Mouse (Mus musculus): ENCODE results near the gene Dnm2.
"Not testable (repeated sequence)": the region's sequence is repeated elsewhere in the genome, so short reads cannot be mapped to it uniquely, and the experiment has no call there.

Gene Dnm2

GRCm38 (mm10) chr9:21505767-21506166, 81.1 kb downstream of the Dnm2 start:
- no peak for DNase-seq (ENCODE audit: low spot score in 2 of 2)

DNA sequence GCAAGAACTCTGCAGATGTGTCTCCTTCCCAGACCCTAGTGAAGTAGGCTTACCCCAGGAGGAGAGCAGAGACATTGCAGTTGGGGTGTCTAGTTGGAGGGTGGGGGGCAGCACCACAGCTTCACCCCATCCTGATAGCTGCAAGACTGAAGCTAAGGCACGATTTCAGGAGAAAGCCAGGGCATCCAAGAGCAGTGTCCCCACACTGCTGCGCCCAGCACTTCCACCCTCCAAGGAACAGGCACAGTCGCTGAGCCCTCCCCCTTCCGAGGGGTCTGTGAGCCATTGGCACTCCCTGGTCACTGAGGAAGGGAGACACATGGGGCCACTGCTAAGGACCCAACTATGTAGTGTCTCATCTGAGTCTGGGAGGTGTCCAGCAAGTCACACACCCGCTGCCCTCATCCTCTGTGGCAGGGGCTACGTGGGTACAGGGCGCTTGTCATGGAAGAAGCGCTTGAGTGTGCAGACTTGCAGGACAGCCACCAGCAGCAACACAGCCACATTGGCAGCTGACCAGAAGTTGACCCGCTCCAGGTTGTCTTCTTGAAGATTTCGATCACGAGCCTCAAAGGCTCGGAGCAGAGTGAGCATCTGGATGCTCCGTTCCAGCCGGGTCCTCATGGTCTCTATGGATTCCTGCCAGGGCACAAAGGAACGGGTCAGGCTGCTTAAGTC, 83.2 kb downstream of the Dnm2 start:
- DNase-seq (ENCODE audit: low spot score in 2 of 2): no peak

DNA sequence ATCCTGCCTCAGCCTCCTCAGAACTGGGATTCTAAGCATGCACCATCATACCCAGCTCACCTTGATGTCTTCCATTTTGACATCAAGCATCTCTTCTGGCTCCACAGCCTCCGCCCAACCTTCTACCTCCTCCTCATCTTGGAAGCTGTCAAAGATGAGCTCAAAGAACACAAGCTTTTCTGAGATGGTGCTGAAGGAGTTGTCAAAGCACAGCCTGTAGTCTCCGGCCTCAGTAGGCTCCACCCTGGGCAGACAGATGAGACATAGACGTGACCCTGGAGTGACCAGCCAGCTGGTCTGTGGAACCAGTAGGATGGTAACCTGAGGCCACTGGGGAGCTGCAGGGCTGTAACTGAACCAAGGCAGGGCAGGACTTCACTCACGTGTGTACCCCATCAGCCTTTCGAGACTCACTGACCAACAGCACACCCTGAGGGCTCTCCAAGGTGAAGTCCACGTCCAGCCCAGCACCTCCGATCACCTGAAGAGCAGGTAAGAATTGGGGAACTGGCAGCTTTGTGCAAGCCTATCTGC, 84.2 kb downstream of the Dnm2 start:
- DNase-seq (ENCODE audit: low spot score in 2 of 2): no peak

DNA sequence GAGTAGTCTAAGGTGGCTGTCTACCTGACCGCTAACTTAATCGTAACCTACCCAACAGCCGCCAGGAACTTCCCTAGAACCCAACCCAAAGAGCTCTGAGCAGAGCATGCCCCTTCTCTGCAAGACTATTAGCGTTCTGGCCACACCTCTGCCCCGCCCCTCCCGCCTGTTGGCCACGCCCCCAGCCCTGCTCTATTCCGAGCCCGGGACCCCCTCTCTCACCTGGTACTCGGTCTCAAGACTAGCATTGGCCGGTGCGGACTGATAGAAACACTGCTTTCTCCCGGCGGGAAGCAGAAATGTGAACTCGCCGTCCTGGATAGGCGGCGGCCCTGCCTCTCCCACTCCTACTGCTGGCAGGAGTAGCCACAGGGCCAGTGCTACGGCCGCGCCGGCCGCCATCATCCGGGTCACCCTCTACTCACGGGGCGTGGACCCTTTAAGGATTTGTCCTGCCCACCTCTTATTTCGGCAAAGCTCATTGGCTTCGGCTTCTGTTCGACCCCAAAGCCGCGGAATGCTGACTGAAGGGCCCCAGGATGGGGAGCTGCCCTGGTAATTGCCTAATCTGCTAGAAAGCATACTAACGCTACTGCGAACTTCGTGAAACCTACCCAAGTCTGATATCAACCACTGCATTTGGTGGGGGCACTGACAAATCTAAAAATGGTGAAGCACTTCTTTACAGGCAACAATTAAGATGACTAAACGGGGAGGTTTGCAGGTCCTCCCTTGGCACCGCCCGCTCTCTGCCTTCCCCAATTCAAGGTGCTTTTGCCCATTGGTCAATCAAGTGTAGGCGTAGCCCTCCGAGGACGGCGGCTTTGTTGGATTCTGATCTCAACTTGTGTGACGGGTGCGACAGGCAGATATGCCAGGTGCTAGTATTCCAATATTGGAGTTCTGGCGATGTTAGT, 85.3 kb downstream of the Dnm2 start, which contains the start of gene Tmed1:
Gene Tmed1 (minus strand): TSS at position 481 of the 917 bp plus-strand sequence.
- peak; percentile 86 to 89 for DNase-seq (ENCODE audit: low spot score in 2 of 2)

- no peak for DNase-seq (ENCODE audit: low spot score in 2 of 2)
Observed at GRCm38 (mm10) chr9:21510689-21511015, 85.9 kb downstream of the Dnm2 start.

- no peak for DNase-seq (ENCODE audit: low spot score in 2 of 2)
Observed at GRCm38 (mm10) chr9:21511052-21511451, 86.3 kb downstream of the Dnm2 start.

DNA sequence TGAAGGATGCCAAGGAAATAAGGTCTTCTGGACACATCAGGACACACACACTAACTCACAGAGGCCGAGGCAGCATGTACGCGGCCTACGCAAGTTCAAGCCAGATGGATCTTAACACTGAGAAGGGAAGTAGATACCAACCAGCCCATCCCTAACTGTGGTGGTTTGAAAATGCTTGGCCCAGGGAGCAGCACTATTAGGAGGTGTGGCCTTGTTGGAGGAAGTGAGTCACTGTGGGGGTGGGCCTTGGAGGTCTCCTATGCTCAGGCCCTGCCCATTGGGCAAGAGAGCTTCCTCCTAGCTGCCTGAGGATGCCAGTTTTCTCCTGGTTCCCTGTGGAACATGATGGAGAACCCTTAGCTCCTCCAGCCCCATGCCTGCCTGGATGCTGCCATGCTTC, 88.8 kb downstream of the Dnm2 start:
- DNase-seq (ENCODE audit: low spot score in 2 of 2): no peak

- DNase-seq (ENCODE audit: low spot score in 2 of 2): no peak
Observed at GRCm38 (mm10) chr9:21517947-21518495, 93.3 kb downstream of the Dnm2 start.

- DNase-seq (ENCODE audit: low spot score in 2 of 2): not testable (repeated sequence)
Observed at GRCm38 (mm10) chr9:21518690-21519089, 94.0 kb downstream of the Dnm2 start.

DNA sequence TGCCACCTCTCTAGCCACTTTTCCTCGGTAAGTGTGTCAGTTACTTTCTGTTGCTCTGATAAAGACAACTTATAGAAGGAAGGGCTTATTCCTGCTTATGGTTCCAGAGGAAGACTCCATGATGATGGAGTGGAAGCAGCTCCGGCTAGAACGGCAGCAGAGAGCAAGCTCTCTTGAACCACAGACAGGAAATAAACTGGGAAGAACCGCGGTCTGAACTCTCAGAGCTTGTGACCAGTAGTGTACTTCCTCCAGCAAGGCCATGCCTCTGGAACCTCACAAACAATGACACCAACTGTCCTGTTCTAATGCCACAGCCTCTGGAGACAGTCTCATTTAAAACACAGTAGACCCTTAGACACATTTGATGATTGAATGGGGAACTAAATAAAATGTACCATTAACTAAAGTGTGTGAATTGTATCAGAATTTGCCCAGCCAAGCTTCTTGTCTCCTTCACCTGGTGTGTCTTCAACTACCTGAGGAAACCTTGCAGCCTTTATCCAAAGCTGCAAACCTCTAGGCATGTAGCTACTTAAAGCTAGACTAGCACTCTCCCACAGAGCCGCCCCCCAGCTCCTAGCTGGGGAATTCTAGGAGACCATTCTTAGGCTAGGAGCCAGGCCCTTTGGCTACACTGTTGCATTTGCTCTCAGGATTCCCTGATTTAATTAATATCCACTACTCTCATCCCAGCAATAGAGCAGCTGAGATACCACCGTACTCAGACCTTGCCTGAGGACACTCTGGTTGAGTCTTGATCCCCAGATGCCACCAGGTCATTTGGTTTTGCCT, 100.6 kb downstream of the Dnm2 start:
- no peak for DNase-seq (ENCODE audit: low spot score in 2 of 2)

DNA sequence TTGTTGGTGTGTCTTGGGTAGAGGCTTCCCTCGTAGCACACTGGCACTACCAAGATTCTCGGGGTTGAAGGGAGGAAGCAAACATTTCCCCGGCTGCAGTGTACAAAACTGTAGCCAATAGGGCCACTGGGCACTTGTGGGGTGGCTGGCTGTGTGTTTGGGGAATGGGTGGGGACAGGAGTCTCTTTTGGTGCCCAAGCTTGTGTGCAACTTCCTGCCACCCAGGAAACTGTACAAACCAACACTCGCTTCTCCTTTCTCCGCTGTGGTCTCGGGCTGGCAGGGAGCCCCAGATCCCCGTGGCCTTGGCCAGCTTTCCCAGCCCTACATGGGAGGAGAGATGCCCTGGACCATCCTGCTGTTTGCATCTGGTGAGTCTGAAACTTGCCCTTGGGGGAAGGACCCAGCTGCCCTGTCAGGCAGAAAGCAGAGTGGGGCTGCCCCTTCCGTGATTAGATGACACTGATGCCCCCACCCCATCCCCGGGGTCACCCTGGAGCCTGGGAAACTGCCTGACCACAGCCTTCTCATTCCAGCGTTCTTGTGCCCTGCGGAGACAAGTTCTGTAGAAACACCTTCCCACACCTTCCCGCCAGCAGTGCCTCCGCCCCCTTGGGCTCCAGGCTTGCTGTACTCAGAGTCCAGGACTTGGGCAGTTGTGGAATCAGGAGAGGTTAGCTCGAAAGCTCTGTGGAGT, 101.4 kb downstream of the Dnm2 start, which contains the start of gene AB124611:
Gene AB124611 (plus strand): TSS at position 240 of the 697 bp plus-strand sequence.
- DNase-seq (ENCODE audit: low spot score in 2 of 2): peak; percentile 37 to 49

DNA sequence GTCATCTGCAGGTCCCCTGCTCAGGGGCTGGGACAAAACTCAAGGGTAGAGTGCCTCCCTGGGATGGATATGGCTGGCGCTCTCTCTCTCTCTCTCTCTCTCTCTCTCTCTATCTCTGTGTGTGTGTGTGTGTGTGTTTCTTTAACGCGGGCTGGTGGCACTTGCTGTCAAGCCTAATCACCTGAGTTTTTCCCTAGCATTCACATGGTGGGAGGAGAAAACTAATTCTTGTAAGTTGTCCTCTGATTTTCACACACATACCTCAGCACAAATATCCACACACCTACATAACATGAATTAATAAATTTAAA, 101.9 kb downstream of the Dnm2 start:
- DNase-seq (ENCODE audit: low spot score in 2 of 2): no peak

GRCm38 (mm10) chr9:21527100-21527801, 102.5 kb downstream of the Dnm2 start:
- no peak for DNase-seq (ENCODE audit: low spot score in 2 of 2)

GRCm38 (mm10) chr9:21527917-21528324, 103.2 kb downstream of the Dnm2 start:
- DNase-seq (ENCODE audit: low spot score in 2 of 2): no peak

- DNase-seq (ENCODE audit: low spot score in 2 of 2): no peak
Observed at GRCm38 (mm10) chr9:21536501-21536900, 111.8 kb downstream of the Dnm2 start.

DNA sequence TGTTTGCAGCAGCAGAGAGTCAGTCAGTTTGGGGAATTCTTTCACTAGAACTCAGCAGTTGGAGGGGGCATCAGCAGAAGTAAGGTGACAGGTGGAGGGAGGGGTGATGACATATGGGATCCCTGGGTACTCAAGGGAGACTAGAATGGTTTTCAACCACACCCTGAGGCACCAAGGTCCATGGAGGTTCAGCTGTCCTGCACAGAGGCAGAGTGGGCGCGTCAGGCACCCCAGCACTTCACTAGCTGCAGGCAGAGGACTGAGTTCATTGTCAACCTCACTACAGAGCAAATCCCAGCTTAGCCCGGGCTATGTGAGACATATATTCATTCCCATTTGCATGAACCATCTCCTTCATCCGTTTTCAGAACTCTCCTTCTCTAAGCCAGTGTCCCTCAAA, 112.3 kb downstream of the Dnm2 start:
- no peak for DNase-seq (ENCODE audit: low spot score in 2 of 2)

DNA sequence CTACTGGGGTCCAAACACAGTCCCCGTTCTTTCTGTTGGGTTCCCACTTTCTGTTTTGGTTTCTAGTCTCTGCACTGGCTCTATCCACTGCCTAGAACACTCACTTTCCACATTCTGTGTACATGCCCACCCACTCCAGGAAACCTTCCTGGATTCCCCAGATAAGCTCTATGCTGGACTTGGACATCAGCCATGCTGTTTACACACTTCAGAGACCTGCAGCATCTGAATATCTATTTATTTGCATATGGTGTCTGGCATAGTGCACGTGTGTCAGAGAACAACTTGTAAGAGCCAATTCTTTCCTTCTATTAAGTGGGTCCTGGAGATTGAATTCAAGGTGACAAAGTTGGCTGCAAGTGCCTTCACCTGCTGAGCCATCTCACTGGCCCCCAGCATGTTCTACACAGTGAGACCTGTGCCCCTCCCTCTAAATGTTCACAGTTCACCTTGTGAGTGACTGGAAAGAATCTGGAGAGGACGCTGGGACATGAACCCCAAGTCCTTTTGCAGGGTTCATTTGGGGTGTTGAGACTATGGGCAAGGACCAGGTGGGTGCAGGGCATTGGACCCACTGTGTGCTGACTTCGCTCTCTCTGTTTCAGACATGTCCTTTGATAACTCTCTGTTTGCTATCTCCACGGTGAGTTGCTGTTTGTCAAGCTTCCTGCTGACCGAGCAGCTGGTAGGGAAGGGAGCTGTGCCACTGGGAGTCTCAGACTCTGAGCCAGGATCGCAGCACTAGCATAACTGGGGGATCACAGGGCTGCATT, 115.5 kb downstream of the Dnm2 start:
- DNase-seq (ENCODE audit: low spot score in 2 of 2): no peak

GRCm38 (mm10) chr9:21542001-21542400, 117.3 kb downstream of the Dnm2 start:
- DNase-seq (ENCODE audit: low spot score in 2 of 2): not testable (repeated sequence)

- no peak for DNase-seq (ENCODE audit: low spot score in 2 of 2)
Observed at GRCm38 (mm10) chr9:21545351-21545915, 120.7 kb downstream of the Dnm2 start.

Data from spleen, postnatal 14 days (tissue).